Mouse (Mus musculus) forebrain, embryonic 14.5 days (tissue): ENCODE data around the gene Jmy. TPM values are rescaled to one million over a fixed set of nuclear protein-coding genes. Genes with fewer than 3 reads are reported as not detected.
"Not testable (repeated sequence)": the region's sequence is repeated elsewhere in the genome, so short reads cannot be mapped to it uniquely, and the experiment has no call there.

ENCODE experiments used
- ATAC-seq: fragments of 200-750 bp; cut with Nextera tagmentation; 2 replicates; pipeline ENCODE4 v1.8.0; 2017; ENCODE audit warnings: mild to moderate bottlenecking, moderate library complexity
- DNase-seq: peaks from one replicate; pipeline ENCODE4 v3.0.0-alpha.2; 2015; ENCODE audit warnings: low spot score
- H3K27ac ChIP-seq: fragments of 300-500 bp; sonication (generic); 2 replicates; pipeline ENCODE4 v1.5.1; 2014; ENCODE audit warnings: low read depth, mild to moderate bottlenecking, control low read depth, low read length, moderate library complexity
- H3K27me3 ChIP-seq: fragments of 300-500 bp; sonication (generic); replicated peaks from 2 replicates; pipeline ENCODE4 v1.6.1; 2014; ENCODE audit warnings: low read length, control low read depth, mixed read lengths; ENCODE audit not compliant: control insufficient read depth, insufficient read depth
- H3K36me3 ChIP-seq: fragments of 300-500 bp; sonication (generic); 2 replicates; pipeline ENCODE4 v1.6.1; 2014; ENCODE audit warnings: low read length, control low read depth; ENCODE audit not compliant: control insufficient read depth, insufficient read depth
- H3K4me1 ChIP-seq: fragments of 300-500 bp; sonication (generic); 2 replicates; pipeline ENCODE4 v1.6.1; 2014; ENCODE audit warnings: antibody characterized with exemption, low read length, control low read depth; ENCODE audit not compliant: control insufficient read depth, insufficient read depth
- H3K4me2 ChIP-seq: fragments of 300-500 bp; sonication (generic); 2 replicates; pipeline ENCODE4 v1.6.1; 2014; ENCODE audit warnings: mild to moderate bottlenecking, control low read depth, low read length
- H3K4me3 ChIP-seq: fragments of 300-500 bp; sonication (generic); 2 replicates; pipeline ENCODE4 v1.5.1; 2014; ENCODE audit warnings: low read depth, low read length, control low read depth
- H3K9ac ChIP-seq: fragments of 300-500 bp; sonication (generic); 2 replicates; pipeline ENCODE4 v1.6.1; 2014; ENCODE audit warnings: mild to moderate bottlenecking, low read length, control low read depth, moderate library complexity
- H3K9me3 ChIP-seq: fragments of 300-500 bp; sonication (generic); replicated peaks from 2 replicates; pipeline ENCODE4 v1.6.1; 2016; ENCODE audit warnings: low read length, control low read depth, mixed read lengths; ENCODE audit not compliant: control insufficient read depth
- WGBS: fragments of 180-500 bp; shearing (Covaris S2); extraction: QIAGEN DNeasy Blood & Tissue Kit; methylation state at CpG from one replicate; pipeline ENCODE4 v1.1.7; 2014; 5-methylcytosine and 5-hydroxymethylcytosine counted together
- polyA plus RNA-seq: library from polyadenylated mRNA; unstranded; fragments of >200 nt; fragmentation: Nextera tagmentation; extraction: Ambion mirVana; gene quantifications from 2 replicates; pipeline ENCODE4 v1.2.1, GENCODE M21; 2014

Jmy gene
- polyA plus RNA-seq, 1 experiment from 2014 or later = 7.2 TPM

DNA sequence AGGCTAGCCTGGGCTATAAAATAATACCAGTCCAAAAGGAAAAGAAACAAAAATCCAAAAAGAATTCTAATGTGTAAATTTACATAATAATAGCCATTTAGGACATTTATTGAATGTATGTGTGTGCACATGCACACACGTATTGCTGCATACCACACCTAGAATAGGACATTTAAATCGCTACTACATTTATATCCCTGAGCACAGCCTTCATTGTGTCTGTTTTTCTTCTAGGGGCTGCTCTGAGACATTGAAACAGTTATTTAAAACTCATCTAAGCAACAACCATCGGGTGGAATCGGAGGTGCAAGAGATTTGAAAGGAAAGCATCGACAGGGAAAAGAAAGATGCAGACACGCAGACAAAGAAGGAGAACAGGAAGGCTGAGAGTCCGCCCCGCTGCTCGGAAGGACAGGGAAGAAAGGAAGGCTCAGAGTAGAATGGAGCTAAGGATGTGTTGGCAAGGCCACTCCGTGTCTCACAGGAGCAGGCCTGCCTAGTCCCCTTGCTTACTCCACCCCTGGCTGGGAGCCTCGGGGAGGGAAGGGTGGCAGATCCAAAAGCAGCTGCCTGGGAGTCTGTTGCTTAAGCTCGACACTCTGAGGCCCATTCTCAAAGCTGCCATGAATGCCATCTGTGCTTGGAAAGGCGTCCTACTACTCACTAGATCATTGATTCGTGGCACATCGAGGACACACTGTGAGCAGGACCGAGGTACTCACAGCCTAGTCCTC, 11.0 kb upstream of the Jmy start:
- peak; percentile 83 for DNase-seq
- H3K4me2 ChIP-seq = no peak overlapping the region
- H3K9me3 ChIP-seq = no peaks in the 10 kb centered on the region
- H3K4me1 ChIP-seq = no peaks in the 10 kb centered on the region
- ATAC-seq = peak; percentile 97
- WGBS = 25% methylated on average over 16 of the region's 16 CpGs
- no peaks in the 10 kb centered on the region for H3K36me3 ChIP-seq
- H3K9ac ChIP-seq = peak overlapping the region; percentile 25; the same call in 1 of the 2 replicates
- peak overlapping the region; percentile 83 for H3K27ac ChIP-seq
- H3K27me3 ChIP-seq = no peaks in the 10 kb centered on the region
- H3K4me3 ChIP-seq = no peak overlapping the region

DNA sequence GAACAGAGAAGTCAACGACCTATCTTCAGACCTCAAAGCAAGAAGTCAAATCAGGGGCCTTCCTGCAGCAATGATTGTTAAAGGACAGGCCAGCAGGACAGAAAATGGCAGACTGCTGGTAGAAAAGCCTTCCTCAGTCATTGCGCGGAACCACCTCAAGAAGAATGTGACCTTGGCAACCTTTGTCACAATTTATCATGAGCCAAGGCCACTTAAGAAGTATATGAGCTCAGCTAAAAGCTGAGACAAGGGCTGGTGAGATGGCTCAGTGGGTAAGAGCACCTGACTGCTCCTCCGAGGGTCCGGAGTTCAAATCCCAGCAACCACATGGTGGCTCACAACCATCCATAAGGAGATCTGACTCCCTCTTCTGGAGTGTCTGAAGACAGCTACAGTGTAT, 7.3 kb upstream of the Jmy start:
- H3K9ac ChIP-seq, H3K4me1 ChIP-seq, H3K4me3 ChIP-seq, H3K9me3 ChIP-seq, H3K27ac ChIP-seq, DNase-seq, H3K4me2 ChIP-seq, H3K27me3 ChIP-seq, H3K36me3 ChIP-seq, ATAC-seq: not testable (repeated sequence)
- 89% methylated on average over 5 of the region's 5 CpGs for WGBS

DNA sequence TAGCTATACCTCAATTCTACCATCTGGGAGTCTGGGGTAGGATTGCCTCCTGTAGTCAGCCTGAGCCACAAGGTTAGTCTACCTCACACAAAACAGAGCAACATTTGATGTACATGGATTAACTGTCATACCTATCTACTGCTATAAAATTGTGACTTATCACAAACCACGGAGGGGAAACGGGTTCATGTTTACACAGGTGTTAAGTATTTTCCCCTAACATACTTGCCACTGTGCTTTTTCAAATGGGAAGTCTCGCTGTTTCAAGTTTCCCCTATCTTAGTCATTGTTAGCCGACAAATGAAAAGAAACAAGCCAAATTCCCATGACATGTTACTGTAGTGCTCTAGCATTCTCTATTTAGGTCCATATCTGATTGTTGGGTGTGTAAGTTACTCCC, 2.1 kb upstream of the Jmy start:
- no peak overlapping the region for H3K27ac ChIP-seq
- no peaks in the 10 kb centered on the region for H3K9me3 ChIP-seq
- H3K4me3 ChIP-seq = no peak overlapping the region
- WGBS = 88% methylated on average over 4 of the region's 4 CpGs
- DNase-seq (no peak), ATAC-seq (no peak)
- no peaks in the 10 kb centered on the region for H3K27me3 ChIP-seq
- H3K4me1 ChIP-seq = peaks cover 13% of the 10 kb centered on the region
- no peaks in the 10 kb centered on the region for H3K36me3 ChIP-seq
- no peak overlapping the region for H3K4me2 ChIP-seq
- H3K9ac ChIP-seq = no peak overlapping the region

DNA sequence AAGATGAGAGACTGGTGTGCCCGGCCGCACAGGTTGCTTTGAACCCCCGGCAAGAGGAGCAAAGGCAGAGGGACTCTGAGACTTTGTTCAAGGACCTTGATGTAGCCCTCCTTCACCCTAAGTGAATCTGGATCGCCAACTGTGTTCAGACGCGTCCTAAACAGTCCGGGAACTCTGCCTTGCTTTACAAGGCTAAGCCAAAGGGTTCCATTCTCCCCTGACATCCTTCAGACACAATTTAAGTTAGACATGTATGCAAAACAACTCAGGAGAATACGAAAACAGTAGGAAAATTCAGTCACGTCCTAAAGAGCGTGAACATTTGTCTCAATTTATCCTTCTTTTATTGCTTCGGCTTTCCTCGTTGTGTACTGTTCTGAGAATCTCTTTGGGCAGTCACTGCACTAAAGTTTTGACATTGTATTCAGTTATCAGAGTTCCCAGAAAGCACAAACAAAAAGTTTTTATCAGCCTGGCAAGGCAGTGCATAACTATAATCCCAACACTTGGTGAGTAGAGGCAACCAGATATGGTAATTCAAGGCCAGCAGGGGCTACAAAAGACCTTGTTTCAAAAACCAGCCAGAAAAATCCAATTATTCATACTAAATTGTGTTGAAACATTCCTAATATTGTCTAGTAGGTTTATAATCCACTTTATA, 495 bp upstream of the Jmy start:
- Histone ChIP-seq H3K27ac (peak overlapping the region; percentile 95), H3K4me1 (peaks cover 18% of the 10 kb centered on the region), H3K27me3 (no peaks in the 10 kb centered on the region), H3K4me3 (peak overlapping the region; percentile 97), H3K4me2 (peak overlapping the region; percentile 90), H3K9me3 (no peaks in the 10 kb centered on the region), H3K36me3 (peaks cover 1% of the 10 kb centered on the region; the same call in 1 of the 2 replicates), H3K9ac (peak overlapping the region; percentile 93)
- ATAC-seq (no peak), DNase-seq (peak; percentile 9)
- 10% methylated on average over 12 of the region's 12 CpGs for WGBS

DNA sequence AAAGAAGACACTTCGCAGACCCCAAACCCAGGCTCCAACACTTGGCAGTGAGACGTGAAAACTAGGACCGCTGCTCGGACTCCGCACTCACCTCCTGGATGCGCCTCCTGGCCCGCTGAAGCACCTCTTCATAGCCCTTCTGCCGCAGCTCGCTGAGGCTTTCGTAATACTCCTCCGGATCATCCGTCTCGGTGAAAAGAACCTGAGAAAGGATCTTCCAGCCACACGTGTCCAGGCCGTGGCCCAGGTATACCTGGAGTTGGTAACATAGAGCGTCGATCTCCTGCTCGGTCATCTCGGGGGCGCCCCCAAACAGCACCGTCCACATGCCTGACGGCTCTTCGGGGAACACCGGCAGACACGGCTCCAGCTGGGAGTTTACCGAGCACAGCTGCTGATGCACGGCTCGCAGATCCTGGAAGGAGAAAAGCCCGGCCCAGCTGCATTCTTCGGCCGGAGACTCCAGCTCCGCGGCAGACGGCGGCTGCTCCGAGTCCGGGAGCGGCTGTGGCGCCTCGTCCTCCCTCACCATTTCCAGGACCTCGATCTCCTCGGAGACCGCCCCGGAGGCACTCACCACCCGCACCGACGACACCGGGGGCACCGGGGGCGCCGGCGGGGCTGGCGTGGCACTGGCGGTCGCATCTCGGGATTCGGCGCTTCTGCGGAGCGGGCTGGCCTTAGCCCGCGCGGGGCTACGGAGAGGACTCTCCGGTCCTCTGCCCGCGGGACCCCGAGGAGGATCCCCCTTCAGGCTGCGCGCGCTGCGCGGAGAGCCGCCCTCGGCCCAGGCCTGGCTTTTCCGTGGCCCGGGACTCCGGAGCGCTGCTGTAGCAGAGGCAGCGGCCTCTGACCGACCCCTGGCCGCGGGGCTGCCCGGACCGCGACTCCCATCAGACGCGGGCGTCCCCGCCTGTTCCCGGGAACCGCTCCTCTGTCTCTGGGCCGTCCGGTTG, 1.1 kb downstream of the Jmy start:
- Histone ChIP-seq H3K27me3 (no peaks in the 10 kb centered on the region), H3K4me3 (peak overlapping the region; percentile 97), H3K9ac (peak overlapping the region; percentile 93), H3K4me2 (peak overlapping the region; percentile 90), H3K27ac (peak overlapping the region; percentile 95), H3K9me3 (no peaks in the 10 kb centered on the region), H3K4me1 (peaks cover 21% of the 10 kb centered on the region), H3K36me3 (peaks cover 5% of the 10 kb centered on the region; the same call in 1 of the 2 replicates)
- under 1% methylated on average over 93 of the region's 94 CpGs for WGBS
- peak; percentile 47 for DNase-seq
- peak; percentile 38 for ATAC-seq

DNA sequence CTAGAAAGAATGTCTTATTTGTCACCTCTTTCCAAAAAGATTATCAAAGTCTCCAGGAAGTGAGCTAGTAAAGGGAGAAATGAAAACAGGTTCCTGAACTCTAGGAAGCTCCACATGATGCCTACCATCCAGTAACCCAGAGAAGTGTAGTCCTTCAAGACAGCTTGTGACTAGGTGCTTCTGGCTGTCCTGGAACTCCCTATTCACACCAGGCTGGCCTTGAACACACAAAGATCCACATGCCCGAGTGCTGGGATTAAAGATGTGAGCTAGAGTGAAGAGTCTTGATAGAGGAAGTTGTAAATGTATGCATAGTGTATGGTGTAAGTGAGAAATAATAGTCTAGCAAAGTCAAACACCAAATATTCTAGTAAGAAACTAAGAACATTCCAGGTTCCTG, 2.6 kb downstream of the Jmy start:
- DNase-seq (no peak), ATAC-seq (no peak)
- peak overlapping the region; percentile 97 for H3K4me3 ChIP-seq
- H3K4me2 ChIP-seq = peak overlapping the region; percentile 90
- H3K4me1 ChIP-seq = peaks cover 21% of the 10 kb centered on the region
- peaks cover 6% of the 10 kb centered on the region; the same call in 1 of the 2 replicates for H3K36me3 ChIP-seq
- 16% methylated on average over 1 of the region's 1 CpGs for WGBS
- no peak overlapping the region for H3K27ac ChIP-seq
- H3K9ac ChIP-seq = 0 out of 2 replicates have a peak overlapping the region, but pooled peaks have one; percentile 4
- no peaks in the 10 kb centered on the region for H3K27me3 ChIP-seq
- H3K9me3 ChIP-seq = no peaks in the 10 kb centered on the region

DNA sequence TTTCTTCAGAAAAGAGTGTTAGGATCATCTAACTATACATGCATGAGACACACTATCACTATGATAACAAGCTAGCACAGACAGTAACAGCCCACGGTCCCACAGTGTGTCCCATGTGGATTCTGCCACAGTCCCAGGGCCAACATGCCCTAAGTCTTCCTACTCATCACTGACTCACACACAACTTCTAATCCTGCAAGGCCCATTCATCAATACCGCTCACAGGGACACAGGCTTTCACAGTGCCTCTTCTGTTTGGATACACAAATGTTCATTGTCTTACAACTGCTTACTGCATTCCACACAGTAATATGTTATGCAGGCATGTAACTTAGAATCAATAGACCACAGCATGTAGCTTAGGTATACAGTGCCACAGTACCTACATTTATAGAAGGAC, 11.1 kb downstream of the Jmy start:
- Histone ChIP-seq H3K27me3 (no peaks in the 10 kb centered on the region), H3K4me2 (no peak overlapping the region), H3K9me3 (no peaks in the 10 kb centered on the region), H3K4me3 (no peak overlapping the region), H3K27ac (no peak overlapping the region), H3K9ac (no peak overlapping the region), H3K4me1 (no peaks in the 10 kb centered on the region), H3K36me3 (peaks cover 6% of the 10 kb centered on the region)
- ATAC-seq (no peak), DNase-seq (no peak)
- WGBS = 57% methylated on average over 2 of the region's 2 CpGs

DNA sequence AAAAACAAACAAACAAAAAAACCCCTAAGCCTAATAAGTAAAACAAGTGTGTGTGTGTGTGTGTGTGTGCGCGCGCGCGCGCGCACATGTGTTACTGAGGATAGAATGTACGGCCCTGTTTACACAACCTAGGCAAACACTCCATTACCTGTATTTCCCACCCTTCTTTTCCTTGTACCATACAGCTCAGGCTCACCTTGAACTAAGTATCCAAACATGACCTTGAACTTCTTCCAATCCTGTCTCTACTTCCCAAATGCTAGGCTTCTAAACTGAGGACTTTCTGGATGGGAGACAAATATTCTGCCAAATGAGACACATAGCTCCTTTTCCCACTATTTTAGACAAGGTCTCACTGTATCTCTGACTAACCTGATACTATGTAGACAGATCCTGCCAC, 11.9 kb downstream of the Jmy start:
- no peaks in the 10 kb centered on the region for H3K27me3 ChIP-seq
- whole genome bisulfite sequencing = 97% methylated on average over 8 of the region's 8 CpGs
- no peak overlapping the region for H3K27ac ChIP-seq
- no peaks in the 10 kb centered on the region for H3K9me3 ChIP-seq
- no peak overlapping the region for H3K4me2 ChIP-seq
- ATAC-seq = no peak
- no peak for DNase-seq
- H3K4me1 ChIP-seq = no peaks in the 10 kb centered on the region
- H3K4me3 ChIP-seq = no peak overlapping the region
- H3K9ac ChIP-seq = no peak overlapping the region
- H3K36me3 ChIP-seq = peaks cover 5% of the 10 kb centered on the region; the same call in 1 of the 2 replicates
